Mouse (Mus musculus) layer of hippocampus, postnatal 25 days (tissue): Measurements from ENCODE around the gene Trappc12. TPM values are rescaled to one million over a fixed set of nuclear protein-coding genes. Genes with fewer than 3 reads are reported as not detected.
A peak's percentile ranks its signal among the peaks of the same experiment; 100 is the strongest.

ENCODE experiments used
- DNase-seq, 2 experiments: peaks; one replicate each; pipeline ENCODE4 v3.0.0; 2022; ENCODE audit warnings: mixed read lengths in 2 of 2, low spot score in 1 of 2; ENCODE audit errors: extremely low spot score in 1 of 2
- total RNA-seq, 2 experiments: library from RNA; stranded (reverse); gene quantifications; 2 replicates each; pipeline ENCODE4 v1.2.3; 2021

Gene Trappc12
- 10 to 100 TPM; 57.9 to 59.4 TPM for total RNA-seq

- DNase-seq: peak; percentile 63 to 71
These were observed at the start of gene Trappc12 for GRCm38 (mm10) chr12:28750021-28750633. Gene Trappc12, minus strand, starts transcription at chr12:28750472.

- no peak for DNase-seq
These were observed 49.6 kb upstream of the Trappc12 start for GRCm38 (mm10) chr12:28799798-28800411.

- DNase-seq: no peak
These were observed 46.7 kb upstream of the Trappc12 start for GRCm38 (mm10) chr12:28796881-28797420.

- DNase-seq: no peak
These were observed 44.8 kb upstream of the Trappc12 start for GRCm38 (mm10) chr12:28795041-28795440.

- no peak for DNase-seq
These were observed 43.4 kb upstream of the Trappc12 start for GRCm38 (mm10) chr12:28793715-28794114.

- DNase-seq: no peak
These were observed 42.3 kb upstream of the Trappc12 start for GRCm38 (mm10) chr12:28792613-28793012.

GRCm38 (mm10) chr12:28786310-28786709 is 36.0 kb upstream of the Trappc12 start:
- DNase-seq: no peak

GRCm38 (mm10) chr12:28785299-28785698 is 35.0 kb upstream of the Trappc12 start:
- no peak for DNase-seq

- DNase-seq: no peak
These were observed 34.6 kb upstream of the Trappc12 start for GRCm38 (mm10) chr12:28784864-28785263.

GRCm38 (mm10) chr12:28784355-28784754 is 34.1 kb upstream of the Trappc12 start:
- DNase-seq: no peak

GRCm38 (mm10) chr12:28782637-28783036 is 32.4 kb upstream of the Trappc12 start:
- DNase-seq: no peak

GRCm38 (mm10) chr12:28780180-28780579 is 29.9 kb upstream of the Trappc12 start:
- DNase-seq: no peak

- DNase-seq: no peak
These were observed 25.4 kb upstream of the Trappc12 start for GRCm38 (mm10) chr12:28775627-28776026.

GRCm38 (mm10) chr12:28775120-28775519 is 24.8 kb upstream of the Trappc12 start:
- no peak for DNase-seq

- no peak for DNase-seq
These were observed 23.5 kb upstream of the Trappc12 start for GRCm38 (mm10) chr12:28773815-28774214.

GRCm38 (mm10) chr12:28769953-28770352 is 19.7 kb upstream of the Trappc12 start:
- no peak for DNase-seq

- no peak for DNase-seq
These were observed 5.7 kb upstream of the Trappc12 start for GRCm38 (mm10) chr12:28756019-28756418.

GRCm38 (mm10) chr12:28751508-28752263 is 1.4 kb upstream of the Trappc12 start, which contains the start of gene Eipr1:
Gene Eipr1, plus strand, starts transcription at chr12:28751803.
- peak; percentile 58 to 68 for DNase-seq

- no peak for DNase-seq
These were observed 604 bp upstream of the Trappc12 start for GRCm38 (mm10) chr12:28750876-28751275.

- no peak for DNase-seq
These were observed 6.9 kb downstream of the Trappc12 start for GRCm38 (mm10) chr12:28743328-28743727.

- DNase-seq: no peak
These were observed 15.0 kb downstream of the Trappc12 start for GRCm38 (mm10) chr12:28735293-28735692.
